Mouse (Mus musculus) layer of hippocampus, adult 8-10 months (tissue): ENCODE measurements at regions not wholly inside any gene's neighbourhood (a gene's known extent, or its start where the extent isn't known, plus 50 kb on each side); places are given as distances from the start of the nearest gene placed in this dataset.

ENCODE experiments used
- DNase-seq, 2 experiments: peaks; one replicate each; pipeline ENCODE4 v3.0.0; 2022; ENCODE audit warnings: low spot score in 2 of 2

DNA sequence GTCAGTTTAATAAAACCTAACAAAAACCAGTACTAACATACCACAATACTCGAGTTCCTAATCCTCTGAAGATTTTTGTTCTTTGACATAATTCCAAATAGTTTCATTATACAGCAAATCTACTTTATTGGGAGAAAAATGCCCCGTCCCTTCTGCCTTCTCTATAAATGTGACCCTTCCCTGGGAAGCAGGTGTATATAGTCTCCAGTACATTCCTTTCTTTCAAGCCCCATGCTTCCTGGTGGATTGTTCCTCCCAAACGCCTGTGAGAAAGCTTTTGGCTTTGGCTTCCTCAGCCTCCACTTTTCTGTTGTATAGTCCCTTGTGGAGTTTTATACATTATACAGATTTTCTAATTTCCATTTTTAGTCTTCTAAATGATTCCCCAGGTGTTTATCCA is 1001.8 kb upstream of the Tenm3 start:
- no peak for DNase-seq

DNA sequence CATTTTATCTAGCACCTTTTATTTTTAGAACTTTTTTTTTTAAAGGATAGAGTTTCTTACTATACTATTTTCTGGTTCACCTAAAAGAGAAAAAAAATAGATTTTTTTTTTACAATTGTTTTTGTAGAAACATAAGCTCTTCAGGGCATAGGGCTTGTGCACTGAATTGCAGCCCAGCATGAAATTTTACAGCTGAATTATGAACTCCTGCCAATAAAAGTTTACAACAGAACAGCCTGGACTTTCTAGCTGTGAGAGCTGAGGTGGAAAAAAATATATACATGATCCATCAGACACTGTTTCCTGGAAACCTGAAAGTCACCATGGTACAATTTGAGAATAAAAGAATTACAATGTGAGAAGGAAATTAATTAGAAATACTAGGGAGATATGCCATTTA is 988.2 kb upstream of the Tenm3 start:
- DNase-seq = no peak

DNA sequence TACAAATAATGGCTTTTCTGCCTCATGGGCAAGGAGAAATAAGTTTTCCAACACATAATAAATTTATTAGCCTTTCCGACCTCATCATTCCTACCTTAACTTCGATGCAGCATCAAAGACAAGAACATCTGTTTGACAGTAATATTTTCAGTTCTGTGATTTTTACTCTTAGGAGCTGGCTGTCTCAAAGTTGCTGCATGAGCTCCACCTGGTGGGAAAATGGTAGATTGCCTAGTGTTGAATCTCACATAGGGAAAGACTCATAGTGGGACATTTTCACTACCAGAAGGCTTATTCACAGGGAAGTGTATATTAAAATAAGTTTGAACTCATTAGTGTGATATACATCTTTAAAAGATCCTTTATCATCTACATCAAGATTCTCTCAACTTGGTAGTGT is 985.6 kb upstream of the Tenm3 start:
- peak; percentile 15 to 65 for DNase-seq

DNA sequence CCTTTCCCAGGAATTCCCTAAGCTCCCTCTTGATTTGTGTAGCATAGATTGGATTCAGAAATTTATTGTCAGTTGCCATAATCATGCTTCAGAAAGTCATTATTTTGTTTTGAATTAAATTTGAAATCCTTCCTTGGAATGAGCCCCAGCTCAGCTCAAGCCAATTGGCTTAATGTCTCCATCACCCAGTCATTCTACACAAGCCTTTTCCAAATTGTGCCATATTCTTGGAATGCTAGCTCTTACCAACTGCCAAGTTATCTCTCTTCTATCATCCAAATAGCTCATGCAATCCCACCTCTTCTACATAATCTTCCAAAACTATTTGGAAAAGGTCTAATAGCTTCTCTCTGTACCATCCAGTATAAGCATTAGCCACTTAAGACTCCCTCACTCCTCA is 982.5 kb upstream of the Tenm3 start:
- DNase-seq = no peak

DNA sequence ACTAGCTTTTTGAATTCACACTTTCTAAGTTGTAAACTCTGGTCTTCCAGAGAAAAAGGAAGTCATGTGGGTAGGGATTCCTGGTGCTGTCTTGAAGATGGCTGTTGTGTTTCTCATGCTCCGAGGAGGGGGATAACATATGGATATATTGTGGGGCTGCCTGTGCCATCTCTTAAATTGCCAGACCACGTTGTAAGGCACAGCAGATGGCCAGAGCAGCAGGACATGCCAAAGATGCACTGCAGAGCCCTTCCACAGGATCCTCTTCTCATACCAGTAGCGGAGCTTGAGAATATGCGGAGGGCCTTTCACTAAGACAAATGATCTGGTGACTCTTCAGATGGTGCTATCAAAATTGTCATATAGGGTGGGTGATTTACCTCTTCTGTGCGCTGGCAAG is 981.2 kb upstream of the Tenm3 start:
- DNase-seq = no peak

DNA sequence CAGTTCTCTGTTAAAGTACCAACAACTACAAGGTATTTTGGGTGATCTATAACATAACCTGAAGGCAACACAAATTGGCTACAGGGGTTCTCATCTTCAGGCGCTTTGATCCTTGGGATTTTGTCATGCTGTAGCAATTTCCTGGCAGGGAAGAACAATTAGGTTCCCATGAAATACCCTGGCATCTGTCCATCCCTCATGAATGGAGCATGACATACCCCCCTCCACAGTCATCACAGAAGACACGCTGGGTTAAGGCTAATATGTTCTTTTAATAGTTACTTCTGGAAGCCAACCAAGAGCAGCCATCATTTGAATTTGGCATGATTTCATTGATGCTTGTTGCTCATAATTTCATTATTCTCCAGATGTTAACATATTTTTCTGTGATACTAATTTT is 979.0 kb upstream of the Tenm3 start:
- no peak for DNase-seq

DNA sequence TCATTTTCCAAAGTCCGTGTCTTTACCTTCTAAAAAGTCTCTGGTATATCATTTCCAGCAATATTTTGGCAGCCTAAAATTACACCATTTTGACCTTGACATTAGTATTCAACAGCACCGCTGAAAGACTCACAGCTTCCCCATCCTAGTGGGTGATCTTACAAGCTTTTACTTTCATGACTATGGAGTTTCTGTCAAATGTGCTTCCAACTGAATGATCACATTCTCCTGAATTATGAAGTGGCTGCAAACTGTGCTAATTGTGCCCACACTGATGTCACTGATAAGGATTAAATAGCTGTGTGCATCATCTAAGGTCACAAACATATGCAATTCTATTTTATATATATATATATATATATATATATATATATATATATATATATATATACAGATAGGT is 955.5 kb upstream of the Tenm3 start:
- no peak for DNase-seq

DNA sequence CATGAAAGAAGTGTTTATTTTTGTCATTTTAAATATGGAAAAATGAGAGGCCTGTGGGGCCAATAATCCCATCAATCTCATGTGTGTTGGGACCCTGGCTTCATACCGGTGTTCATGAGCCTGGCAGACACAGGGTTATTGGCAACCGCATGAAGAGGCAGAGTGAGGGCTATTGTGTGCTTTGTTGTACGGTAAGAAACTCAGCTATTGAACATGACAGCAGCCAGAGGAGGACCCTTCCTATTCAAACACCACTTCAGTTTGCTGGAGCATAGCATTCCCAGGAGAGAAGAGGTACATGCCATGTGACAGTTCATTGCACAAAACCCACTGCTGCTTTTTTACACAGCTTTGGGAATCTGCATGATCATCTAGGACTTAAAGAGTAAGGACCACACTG is 953.0 kb upstream of the Tenm3 start:
- DNase-seq = no peak

DNA sequence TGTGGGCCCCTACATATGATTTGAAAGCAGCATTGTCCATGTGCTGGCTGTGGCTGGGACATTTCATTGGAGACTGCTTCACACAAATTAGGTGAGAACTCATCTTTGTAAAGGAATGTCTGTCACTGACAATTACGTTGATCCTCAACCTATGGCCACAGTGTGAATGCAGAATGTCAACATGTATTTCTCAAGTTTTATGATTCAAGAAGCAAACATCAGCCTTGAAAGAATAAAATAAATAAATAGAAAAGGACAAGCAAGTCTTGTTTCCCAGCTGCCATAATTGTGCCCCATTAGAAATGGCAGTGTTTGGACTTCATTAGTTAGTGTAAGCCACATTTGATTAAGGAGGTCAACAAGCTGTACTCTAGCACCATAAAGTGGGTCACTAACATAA is 950.7 kb upstream of the Tenm3 start:
- DNase-seq = no peak

DNA sequence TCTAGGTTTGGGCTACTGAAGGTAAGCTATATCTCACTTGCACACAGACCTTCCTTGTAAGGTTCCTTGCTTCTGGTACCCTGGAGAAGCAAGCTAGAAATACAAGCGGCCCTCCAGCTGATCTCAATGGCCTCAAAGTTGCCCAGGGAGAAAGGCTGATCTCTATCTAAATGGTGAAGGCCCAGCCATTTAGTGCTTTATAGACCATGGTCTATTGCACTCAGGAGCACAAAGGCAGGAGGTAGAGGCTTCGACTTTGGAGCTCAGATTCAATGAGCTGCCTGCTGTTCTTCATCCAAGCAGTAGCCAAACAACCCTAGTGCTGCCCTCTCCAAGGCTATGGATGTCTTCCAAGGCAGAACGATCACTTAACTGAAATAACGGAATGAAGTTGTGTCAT is 926.1 kb upstream of the Tenm3 start:
- no peak for DNase-seq

DNA sequence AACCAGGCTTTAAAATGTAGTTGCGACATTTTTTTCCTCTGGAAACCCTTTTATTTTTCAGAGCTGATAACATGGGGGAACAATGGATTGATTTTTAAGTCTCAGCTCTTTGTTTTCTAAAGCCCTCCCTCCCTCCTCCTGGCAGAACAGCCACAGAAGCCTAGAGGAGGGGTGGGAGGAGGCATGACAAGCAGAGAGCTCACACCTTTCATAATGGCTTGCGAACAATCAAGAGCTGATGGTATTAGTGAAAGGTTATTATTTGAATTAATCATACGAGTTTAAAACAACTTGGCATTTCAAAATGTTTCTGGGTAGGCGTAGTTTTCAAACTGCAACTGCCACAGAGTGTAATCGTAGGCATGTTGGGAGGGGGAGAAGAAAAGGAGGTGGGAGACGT is 894.3 kb upstream of the Tenm3 start:
- peak; percentile 3 to 4 for DNase-seq

DNA sequence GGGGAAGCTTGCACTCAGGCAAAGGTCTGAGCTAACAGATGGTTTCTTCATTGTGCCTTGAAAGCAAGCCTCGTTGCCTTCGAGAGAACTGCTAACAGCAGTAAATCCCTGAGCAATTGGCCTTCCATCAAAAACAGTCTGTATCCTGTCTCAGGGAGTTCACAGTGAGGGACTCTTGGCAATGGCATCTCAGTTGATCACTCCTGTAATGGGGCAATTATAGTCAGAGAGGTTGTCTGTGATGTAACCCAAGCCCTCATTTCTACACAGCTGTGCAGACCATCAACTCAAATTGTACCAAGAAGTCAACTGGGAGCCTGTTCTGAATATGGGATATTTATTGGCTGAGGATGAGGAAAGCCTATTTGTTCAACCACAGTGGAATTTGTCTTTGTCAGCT is 885.4 kb upstream of the Tenm3 start:
- no peak for DNase-seq

DNA sequence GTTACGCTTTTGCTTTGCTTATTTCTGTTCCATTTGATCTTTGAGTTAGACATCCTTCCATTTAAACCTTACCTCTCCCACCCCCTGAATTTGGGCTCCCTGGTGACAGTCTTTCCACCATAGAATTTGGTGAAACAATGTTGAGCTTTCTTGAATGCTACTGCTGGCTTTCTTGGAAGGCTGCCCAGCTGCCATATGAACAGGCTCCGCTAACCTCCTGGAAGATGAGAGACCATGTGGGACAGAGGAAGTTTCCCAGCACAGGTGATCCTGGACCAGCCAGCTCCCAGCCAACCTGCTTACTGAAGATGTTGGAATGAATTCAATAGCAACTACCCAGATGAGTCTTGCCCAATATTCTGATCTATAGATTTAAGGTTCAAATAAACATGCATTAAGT is 868.6 kb upstream of the Tenm3 start:
- peak; percentile 3 to 4 for DNase-seq

DNA sequence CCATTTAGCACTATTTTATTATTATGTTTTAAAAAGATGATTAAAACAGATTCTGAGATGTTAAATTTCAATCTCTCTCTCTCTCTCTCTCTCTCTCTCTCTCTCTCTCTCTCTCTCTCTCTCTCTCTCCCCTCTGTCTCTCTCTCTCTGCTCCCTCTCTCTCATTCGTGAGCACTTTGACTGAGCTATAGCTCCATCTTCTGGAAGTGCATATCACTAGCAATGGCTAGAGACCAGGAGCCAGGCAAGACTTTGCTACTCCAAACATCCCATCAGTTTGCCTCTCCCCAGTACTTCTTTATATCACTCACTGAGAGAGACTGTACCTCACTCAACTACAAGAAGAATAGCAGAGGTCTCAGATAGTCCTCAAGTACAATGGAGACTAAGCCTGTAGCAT is 865.0 kb upstream of the Tenm3 start:
- DNase-seq = peak in 1 of 2 experiments; percentile 4

DNA sequence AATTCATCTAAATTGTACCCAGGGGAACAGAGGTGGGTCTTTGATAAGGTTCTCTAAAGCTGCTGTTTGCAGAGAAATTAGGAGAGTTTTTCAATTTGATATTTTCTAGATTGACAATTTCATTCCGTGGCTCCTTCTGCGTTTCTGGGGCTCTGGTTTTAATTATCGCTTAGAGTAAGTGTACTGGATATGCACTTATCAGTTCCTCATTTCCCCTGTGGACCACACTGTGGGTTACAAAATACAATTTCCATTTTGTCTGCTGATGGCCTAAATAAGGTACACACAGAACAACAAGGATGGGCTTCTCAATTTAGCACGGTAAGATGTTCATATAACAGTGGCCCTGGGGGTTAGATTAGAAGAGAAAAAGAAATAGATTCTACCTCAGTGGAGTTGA is 855.3 kb upstream of the Tenm3 start:
- DNase-seq = no peak

DNA sequence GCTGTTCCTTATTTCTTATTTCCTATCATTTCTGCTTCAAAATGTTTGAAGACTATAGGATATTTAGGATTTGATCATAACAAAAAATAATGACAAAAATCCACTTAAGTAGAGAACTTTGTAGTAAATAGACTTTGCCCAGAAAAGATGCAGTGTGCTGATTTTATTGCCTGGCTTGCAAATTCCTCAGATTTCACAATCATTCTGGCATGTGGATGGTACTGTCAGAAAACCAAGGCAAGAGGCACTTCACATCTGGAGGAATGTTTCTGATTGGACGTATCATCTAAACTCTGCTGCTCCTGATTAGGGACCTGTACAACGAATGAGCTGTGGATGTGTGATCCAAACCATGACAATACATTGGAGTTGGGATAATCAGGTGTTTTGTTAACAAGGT is 853.0 kb upstream of the Tenm3 start:
- no peak for DNase-seq
